Mouse (Mus musculus) cerebellum, postnatal 4 days (tissue): Measurements from ENCODE around the gene Anks1b.
A peak's percentile ranks its signal among the peaks of the same experiment; 100 is the strongest.

Source experiments
- DNase-seq, 2 experiments: peaks; one replicate each; pipeline ENCODE4 v3.0.0; 2022; ENCODE audit warnings: low spot score in 2 of 2, mixed read lengths in 1 of 2

The Anks1b gene

GRCm38 (mm10) chr10:90808616-90809310 lies 935.5 kb downstream of the Anks1b start:
- no peak for DNase-seq

- peak in 1 of 2 experiments; percentile 18 for DNase-seq
These were observed 936.7 kb downstream of the Anks1b start for GRCm38 (mm10) chr10:90809911-90810590.

GRCm38 (mm10) chr10:90811446-90811845 lies 938.1 kb downstream of the Anks1b start:
- DNase-seq, result no peak

- no peak for DNase-seq
These were observed 940.0 kb downstream of the Anks1b start for GRCm38 (mm10) chr10:90813326-90813725.

- DNase-seq, result peak in 1 of 2 experiments; percentile 46
These were observed 941.1 kb downstream of the Anks1b start for GRCm38 (mm10) chr10:90814412-90814811.

- no peak for DNase-seq
These were observed 945.1 kb downstream of the Anks1b start for GRCm38 (mm10) chr10:90818246-90818937.

GRCm38 (mm10) chr10:90823438-90823837 lies 950.1 kb downstream of the Anks1b start:
- no peak for DNase-seq

- DNase-seq, result no peak
These were observed 951.4 kb downstream of the Anks1b start for GRCm38 (mm10) chr10:90824692-90825091.

GRCm38 (mm10) chr10:90826939-90827338 lies 953.6 kb downstream of the Anks1b start:
- no peak for DNase-seq

- DNase-seq, result peak in 1 of 2 experiments; percentile 46
These were observed 955.5 kb downstream of the Anks1b start for GRCm38 (mm10) chr10:90828581-90829393.

GRCm38 (mm10) chr10:90829394-90830267 lies 956.3 kb downstream of the Anks1b start:
- peak; percentile 27 to 59 for DNase-seq

- no peak for DNase-seq
These were observed 956.9 kb downstream of the Anks1b start for GRCm38 (mm10) chr10:90830268-90830585.

GRCm38 (mm10) chr10:90830591-90831287 lies 957.4 kb downstream of the Anks1b start:
- peak in 1 of 2 experiments; percentile 21 for DNase-seq

- DNase-seq, result no peak
These were observed 957.9 kb downstream of the Anks1b start for GRCm38 (mm10) chr10:90831288-90831626.

GRCm38 (mm10) chr10:90834306-90834705 lies 961.0 kb downstream of the Anks1b start:
- DNase-seq, result no peak

GRCm38 (mm10) chr10:90835195-90835594 lies 961.9 kb downstream of the Anks1b start:
- no peak for DNase-seq

GRCm38 (mm10) chr10:90839611-90840335 lies 966.5 kb downstream of the Anks1b start:
- no peak for DNase-seq

GRCm38 (mm10) chr10:90842398-90842797 lies 969.1 kb downstream of the Anks1b start:
- DNase-seq, result no peak

GRCm38 (mm10) chr10:90851077-90851476 lies 977.8 kb downstream of the Anks1b start:
- DNase-seq, result no peak

GRCm38 (mm10) chr10:90851999-90852398 lies 978.7 kb downstream of the Anks1b start:
- DNase-seq, result no peak
